Mouse (Mus musculus): ENCODE results near the gene Ggta1. TPM values are rescaled to one million over a fixed set of nuclear protein-coding genes. Genes with fewer than 3 reads are reported as not detected.

Gene Ggta1
- polyA plus RNA-seq, 1 experiment from 2014 or later: 6.2 TPM

GRCm38 (mm10) chr2:35477321-35477720, 14.3 kb upstream of the Ggta1 start:
- no peaks in the 10 kb centered on the region for H3K9me3 ChIP-seq (ENCODE audit: low read length)
- no peaks in the 10 kb centered on the region for H3K36me3 ChIP-seq (replicated peaks; ENCODE audit: insufficient read depth, low read length)
- H3K4me2 ChIP-seq (ENCODE audit: low read depth, low read length): no peak overlapping the region
- 91% methylated on average over 6 of the region's 6 CpGs for WGBS (ENCODE audit: insufficient replicate concordance)
- DNase-seq (no peak), ATAC-seq (no peak)
- no peak overlapping the region for H3K4me3 ChIP-seq (ENCODE audit: low read depth, low read length)
- H3K27me3 ChIP-seq (ENCODE audit: insufficient read depth, low read length): no peaks in the 10 kb centered on the region
- no peak overlapping the region for H3K27ac ChIP-seq (ENCODE audit: low read depth)
- peaks cover 9% of the 10 kb centered on the region for H3K4me1 ChIP-seq (ENCODE audit: insufficient read depth)
- TF ChIP-seq CTCF (IDR thresholded peaks at IDR 0.05; ENCODE audit: low read depth) (no peak), EP300 (IDR thresholded peaks at IDR 0.05; ENCODE audit: low read depth) (no peak)
- H3K9ac ChIP-seq (replicated peaks): no peak overlapping the region

GRCm38 (mm10) chr2:35474916-35475315, 11.9 kb upstream of the Ggta1 start:
- no peak for ATAC-seq
- TF ChIP-seq EP300 (IDR thresholded peaks at IDR 0.05; ENCODE audit: low read depth) (no peak), CTCF (IDR thresholded peaks at IDR 0.05; ENCODE audit: low read depth) (no peak)
- no peaks in the 10 kb centered on the region for H3K9me3 ChIP-seq (ENCODE audit: low read length)
- no peak overlapping the region for H3K27ac ChIP-seq (ENCODE audit: low read depth)
- no peak overlapping the region for H3K4me2 ChIP-seq (ENCODE audit: low read depth, low read length)
- no peaks in the 10 kb centered on the region for H3K36me3 ChIP-seq (replicated peaks; ENCODE audit: insufficient read depth, low read length)
- DNase-seq: no peak
- H3K27me3 ChIP-seq (ENCODE audit: insufficient read depth, low read length): no peaks in the 10 kb centered on the region
- H3K4me1 ChIP-seq (ENCODE audit: insufficient read depth): peaks cover 1% of the 10 kb centered on the region
- H3K4me3 ChIP-seq (ENCODE audit: low read depth, low read length): no peak overlapping the region
- H3K9ac ChIP-seq (replicated peaks): no peak overlapping the region
- 73% methylated on average over 1 of the region's 1 CpGs for WGBS (ENCODE audit: insufficient replicate concordance)

GRCm38 (mm10) chr2:35469266-35469665, 6.2 kb upstream of the Ggta1 start:
- Histone ChIP-seq H3K27ac (ENCODE audit: low read depth) (no peak overlapping the region), H3K4me1 (ENCODE audit: insufficient read depth) (no peaks in the 10 kb centered on the region), H3K9ac (replicated peaks) (no peak overlapping the region), H3K4me2 (ENCODE audit: low read depth, low read length) (no peak overlapping the region), H3K36me3 (replicated peaks; ENCODE audit: insufficient read depth, low read length) (no peaks in the 10 kb centered on the region), H3K27me3 (ENCODE audit: insufficient read depth, low read length) (no peaks in the 10 kb centered on the region), H3K9me3 (ENCODE audit: low read length) (no peaks in the 10 kb centered on the region), H3K4me3 (ENCODE audit: low read depth, low read length) (no peak overlapping the region)
- 52% methylated on average over 3 of the region's 3 CpGs for WGBS (ENCODE audit: insufficient replicate concordance)
- DNase-seq (no peak), ATAC-seq (no peak)
- TF ChIP-seq CTCF (IDR thresholded peaks at IDR 0.05; ENCODE audit: low read depth) (no peak), EP300 (IDR thresholded peaks at IDR 0.05; ENCODE audit: low read depth) (no peak)

- H3K4me3 ChIP-seq (ENCODE audit: low read depth, low read length): no peak overlapping the region
- 69% methylated on average over 2 of the region's 2 CpGs for WGBS (ENCODE audit: insufficient replicate concordance)
- no peak for TF ChIP-seq EP300 (IDR thresholded peaks at IDR 0.05; ENCODE audit: low read depth)
- no peak for TF ChIP-seq CTCF (IDR thresholded peaks at IDR 0.05; ENCODE audit: low read depth)
- H3K9me3 ChIP-seq (ENCODE audit: low read length): no peaks in the 10 kb centered on the region
- ATAC-seq (no peak), DNase-seq (no peak)
- no peak overlapping the region for H3K27ac ChIP-seq (ENCODE audit: low read depth)
- H3K27me3 ChIP-seq (ENCODE audit: insufficient read depth, low read length): no peaks in the 10 kb centered on the region
- no peaks in the 10 kb centered on the region for H3K36me3 ChIP-seq (replicated peaks; ENCODE audit: insufficient read depth, low read length)
- no peak overlapping the region for H3K4me2 ChIP-seq (ENCODE audit: low read depth, low read length)
- no peak overlapping the region for H3K9ac ChIP-seq (replicated peaks)
- peaks cover 10% of the 10 kb centered on the region for H3K4me1 ChIP-seq (ENCODE audit: insufficient read depth)
These were observed 5.2 kb upstream of the Ggta1 start for GRCm38 (mm10) chr2:35468276-35468675.

- Histone ChIP-seq H3K9me3 (ENCODE audit: low read length) (no peaks in the 10 kb centered on the region), H3K27ac (ENCODE audit: low read depth) (no peak overlapping the region), H3K27me3 (ENCODE audit: insufficient read depth, low read length) (no peaks in the 10 kb centered on the region), H3K36me3 (replicated peaks; ENCODE audit: insufficient read depth, low read length) (no peaks in the 10 kb centered on the region), H3K4me3 (ENCODE audit: low read depth, low read length) (no peak overlapping the region), H3K4me2 (ENCODE audit: low read depth, low read length) (no peak overlapping the region), H3K9ac (replicated peaks) (no peak overlapping the region), H3K4me1 (ENCODE audit: insufficient read depth) (peaks cover 12% of the 10 kb centered on the region)
- ATAC-seq: no peak
- TF ChIP-seq EP300 (IDR thresholded peaks at IDR 0.05; ENCODE audit: low read depth): no peak
- TF ChIP-seq CTCF (IDR thresholded peaks at IDR 0.05; ENCODE audit: low read depth): no peak
- WGBS (ENCODE audit: insufficient replicate concordance): 66% methylated on average over 3 of the region's 3 CpGs
- DNase-seq: no peak
These were observed 4.8 kb upstream of the Ggta1 start for GRCm38 (mm10) chr2:35467855-35468254.

- Histone ChIP-seq H3K4me3 (ENCODE audit: low read depth, low read length) (no peak overlapping the region), H3K27ac (ENCODE audit: low read depth) (no peak overlapping the region), H3K9ac (replicated peaks) (no peak overlapping the region), H3K9me3 (ENCODE audit: low read length) (no peaks in the 10 kb centered on the region), H3K4me2 (ENCODE audit: low read depth, low read length) (no peak overlapping the region), H3K27me3 (ENCODE audit: insufficient read depth, low read length) (no peaks in the 10 kb centered on the region), H3K36me3 (replicated peaks; ENCODE audit: insufficient read depth, low read length) (no peaks in the 10 kb centered on the region), H3K4me1 (ENCODE audit: insufficient read depth) (peaks cover 20% of the 10 kb centered on the region)
- no peak for DNase-seq
- no peak for ATAC-seq
- TF ChIP-seq CTCF (IDR thresholded peaks at IDR 0.05; ENCODE audit: low read depth) (no peak), EP300 (IDR thresholded peaks at IDR 0.05; ENCODE audit: low read depth) (no peak)
These were observed 2.6 kb upstream of the Ggta1 start for GRCm38 (mm10) chr2:35465677-35466076.

- H3K36me3 ChIP-seq (replicated peaks; ENCODE audit: insufficient read depth, low read length): no peaks in the 10 kb centered on the region
- 60% methylated on average over 3 of the region's 3 CpGs for WGBS (ENCODE audit: insufficient replicate concordance)
- no peak for TF ChIP-seq CTCF (IDR thresholded peaks at IDR 0.05; ENCODE audit: low read depth)
- no peak for TF ChIP-seq EP300 (IDR thresholded peaks at IDR 0.05; ENCODE audit: low read depth)
- no peak for ATAC-seq
- no peak overlapping the region for H3K4me3 ChIP-seq (ENCODE audit: low read depth, low read length)
- no peak for DNase-seq
- peaks cover 30% of the 10 kb centered on the region for H3K4me1 ChIP-seq (ENCODE audit: insufficient read depth)
- H3K4me2 ChIP-seq (ENCODE audit: low read depth, low read length): no peak overlapping the region
- no peaks in the 10 kb centered on the region for H3K27me3 ChIP-seq (ENCODE audit: insufficient read depth, low read length)
- 0 out of 2 replicates have a peak overlapping the region, but pooled peaks have one; percentile 34 for H3K27ac ChIP-seq (ENCODE audit: low read depth)
- H3K9ac ChIP-seq (replicated peaks): no peak overlapping the region
- peaks cover under 1% of the 10 kb centered on the region; the same call in 1 of the 2 replicates for H3K9me3 ChIP-seq (ENCODE audit: low read length)
These were observed 1.5 kb upstream of the Ggta1 start for GRCm38 (mm10) chr2:35464548-35464947.

All from liver, postnatal 0 days (tissue).